In genomic region chr4:141420192-141420829, GRCm38 (mm10) we compare ENCODE assay signal across 13 mouse cellular contexts. TPM values are rescaled to one million over a fixed set of nuclear protein-coding genes. Genes with fewer than 3 reads are reported as not detected.
DNase-seq lines count a peak whose midpoint lies in the region; ATAC-seq and TF ChIP-seq lines count a peak whose summit lies in the region.
"Had no signal": no experiment of that assay in that cellular context is flagged by ENCODE, and none has a peak within 500 bp of the region (broad histone marks: within the 10 kb centered on the region; RNA-seq: fewer than 3 reads in every experiment).

TSS of gene Hspb7 (plus strand) at chr4:141420779.

- no peaks in the 10 kb centered on the region for H3K36me3 ChIP-seq in heart, embryonic 15.5 days
- H3K36me3 ChIP-seq in limb, embryonic 15.5 days = no peaks in the 10 kb centered on the region

- no peak for TF ChIP-seq POLR2A in lung, adult 2 months (IDR thresholded peaks at IDR 0.05; ENCODE audit: borderline replicate concordance, extremely low read depth, low read depth, low read length)

- peak within 1 kb of the TSS; percentile 81 for H3K9ac ChIP-seq in heart, embryonic 15.5 days
- H3K9ac ChIP-seq in limb, embryonic 15.5 days = no peak within 1 kb of the TSS; the same call in 1 of the 2 replicates

- peak within 1 kb of the TSS; percentile 99 for H3K27ac ChIP-seq in heart, embryonic 15.5 days
- no peak within 1 kb of the TSS for H3K27ac ChIP-seq in limb, embryonic 15.5 days

- no peak for ATAC-seq in heart, embryonic 15.5 days (replicated peaks; ENCODE audit: insufficient number of reproducible peaks, insufficient read depth, low FRiP score, low read depth)
- no peak for ATAC-seq in limb, embryonic 15.5 days (ENCODE audit: insufficient number of reproducible peaks, low FRiP score, low TSS enrichment, low read depth)
- ATAC-seq: forebrain, embryonic 14.5 days had no signal

- DNase-seq in lung, adult 2 months = no peak
- DNase-seq in lung, postnatal 14 days = no peak
- DNase-seq in gastrocnemius, postnatal 10 days = no peak
- DNase-seq in spleen, postnatal 36 days (ENCODE audit: low spot score in 2 of 2) = no peak
- DNase-seq in layer of hippocampus, postnatal 25 days (ENCODE audit: extremely low spot score in 1 of 2, low spot score in 1 of 2) = no peak
- DNase-seq in thymus, adult 18-20 months = no peak
- DNase-seq: kidney, adult 9 months; right cerebral cortex, postnatal 25 days; thymus, postnatal 4 days had no signal

- 59% methylated on average over 9 of the region's 9 CpGs for whole genome bisulfite sequencing in lung, adult 2 months
- 30% methylated on average over 9 of the region's 9 CpGs for WGBS in heart, embryonic 15.5 days
- 39% methylated on average over 9 of the region's 9 CpGs for WGBS in limb, embryonic 15.5 days

- H3K9me3 ChIP-seq in heart, embryonic 15.5 days (replicated peaks) = no peaks in the 10 kb centered on the region
- H3K9me3 ChIP-seq in limb, embryonic 15.5 days = no peaks in the 10 kb centered on the region

- no peak for TF ChIP-seq CTCF in lung, adult 2 months (IDR thresholded peaks at IDR 0.05; ENCODE audit: insufficient read depth, low read length)

- H3K4me2 ChIP-seq in heart, embryonic 15.5 days = peak within 1 kb of the TSS; percentile 75
- H3K4me2 ChIP-seq in limb, embryonic 15.5 days = 0 out of 2 replicates have a peak within 1 kb of the TSS, but pooled peaks have one; percentile 10

- no peaks in the 10 kb centered on the region; the same call in 1 of the 2 replicates for H3K4me1 ChIP-seq in lung, adult 2 months (ENCODE audit: control insufficient read depth, insufficient read depth, low read length)
- H3K4me1 ChIP-seq in heart, embryonic 15.5 days (replicated peaks) = peaks cover 32% of the 10 kb centered on the region
- H3K4me1 ChIP-seq in limb, embryonic 15.5 days = peaks cover 30% of the 10 kb centered on the region

- H3K27me3 ChIP-seq in heart, embryonic 15.5 days = no peaks in the 10 kb centered on the region
- H3K27me3 ChIP-seq in limb, embryonic 15.5 days = 0 out of 2 replicates have a peak, but pooled peaks cover 6% of the 10 kb centered on the region
- H3K27me3 ChIP-seq: CH12.LX had no signal

- no peak within 1 kb of the TSS for H3K4me3 ChIP-seq in lung, adult 2 months (replicated peaks; ENCODE audit: extremely low read depth, low read depth, low read length)
- H3K4me3 ChIP-seq in heart, embryonic 15.5 days = peak within 1 kb of the TSS; percentile 65
- no peak within 1 kb of the TSS for H3K4me3 ChIP-seq in limb, embryonic 15.5 days

RNA-seq across cellular contexts. Expression of gene Hspb7, which starts in this region (rescaled TPM):
- polyA plus RNA-seq in lung, adult 2 months (2012; rRNA removed) = 19.6 and 29.1 TPM in 2 replicates
- total RNA-seq in gastrocnemius, postnatal 10 days (2021) = 100 to 1,000 TPM; 200 to 208 TPM
- 220 and 234 TPM in 2 replicates for polyA plus RNA-seq in heart, embryonic 15.5 days (2015; fragmentation: Nextera tagmentation; extraction: Ambion mirVana)
- polyA plus RNA-seq in limb, embryonic 15.5 days (2015; fragmentation: Nextera tagmentation; extraction: Ambion mirVana) = 1.7 and 5.4 TPM in 2 replicates
- not detected for total RNA-seq in layer of hippocampus, postnatal 25 days (2021)
- polyA plus RNA-seq: forebrain, embryonic 14.5 days had no signal

Comparison
In these comparisons a context has a peak if more than half of its experiments do, and no peak if none do; other contexts are left out.
1. RNA of gene Hspb7 (total RNA-seq): 200 to 208 TPM in gastrocnemius, postnatal 10 days; not detected in layer of hippocampus, postnatal 25 days; every median in the first group is over 100 times any median in the second.